Mouse (Mus musculus) embryonic stem cell, embryonic (primary cell): ENCODE measurements around the gene Ccdc73.
"Not testable (repeated sequence)": the region's sequence is repeated elsewhere in the genome, so short reads cannot be mapped to it uniquely, and the experiment has no call there.

Experiments
- CTCF ChIA-PET, 4 experiments: fragments of 300-600 bp in 2 of 4; fragments of 350-600 bp in 2 of 4; sonication (Branson Sonifier 250); formaldehyde crosslinking; loops; one replicate each; lab custom pipeline; 2022; ENCODE audit warnings: inconsistent platforms in 2 of 4; lab: Charles Lee
- POLR2A ChIA-PET, 4 experiments: fragments of 300-600 bp in 2 of 4; fragments of 350-600 bp in 2 of 4; sonication (Branson Sonifier 250); formaldehyde crosslinking; loops; one replicate each; lab custom pipeline; 2022; ENCODE audit warnings: antibody characterized with exemption in 4 of 4, inconsistent platforms in 1 of 4; lab: Charles Lee

Ccdc73 gene

DNA sequence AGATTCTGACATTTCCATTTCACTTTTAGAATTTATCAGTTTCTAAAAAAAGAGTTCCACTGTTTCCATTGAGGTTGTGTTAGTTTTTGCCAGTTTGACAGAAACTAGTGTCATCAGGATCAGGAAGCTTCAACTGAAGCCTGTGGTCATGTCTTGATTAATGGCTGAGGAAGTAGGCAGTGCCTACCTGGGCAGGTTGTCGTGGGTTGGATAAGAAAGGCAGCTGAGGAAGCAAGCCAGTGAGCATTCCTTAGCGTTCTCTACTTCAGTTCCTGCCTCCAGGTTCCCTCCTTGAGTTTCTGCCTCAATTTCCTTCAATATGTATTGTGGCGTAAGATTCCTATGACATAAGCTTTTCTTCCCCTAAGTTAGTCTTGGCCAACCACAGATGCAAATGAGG lies 118.2 kb downstream of the Ccdc73 start:
- ChIA-PET CTCF (interaction anchor here in 1 of 4 experiments (0.5 kb wide), 1 partner anchor 402 kb away, joined by 3 read pairs; no protein-coding TSS in a partner anchor), POLR2A (interaction anchor here in 1 of 4 experiments (0.7 to 2.7 kb wide), 2 partner anchors 13 to 19 kb away, joined by 3 to 11 read pairs; no protein-coding TSS in a partner anchor)

DNA sequence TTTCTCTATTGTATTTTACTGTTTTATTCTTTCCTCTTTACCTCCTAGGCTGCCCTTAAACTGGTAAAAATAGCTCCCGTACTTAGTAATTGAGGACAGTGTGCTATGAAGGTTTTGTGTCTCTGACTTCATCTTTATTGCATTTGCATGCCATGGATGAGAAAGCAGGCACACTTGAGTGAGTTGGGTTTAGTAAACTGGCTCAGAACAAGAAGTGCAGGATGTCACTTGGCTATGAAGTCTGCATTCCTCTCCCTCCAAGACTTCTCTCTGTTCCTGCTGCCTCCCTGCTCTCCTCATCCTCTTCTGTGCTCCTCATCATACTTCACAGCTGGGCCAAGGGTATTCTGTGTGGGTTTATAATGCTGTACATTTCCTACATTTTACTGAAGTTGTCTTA lies 121.4 kb downstream of the Ccdc73 start:
- CTCF ChIA-PET, result no interaction called here
- POLR2A ChIA-PET, result interaction anchor here in 1 of 4 experiments (1.5 kb wide), 1 partner anchor 17 kb away, joined by 4 read pairs; no protein-coding TSS in a partner anchor

DNA sequence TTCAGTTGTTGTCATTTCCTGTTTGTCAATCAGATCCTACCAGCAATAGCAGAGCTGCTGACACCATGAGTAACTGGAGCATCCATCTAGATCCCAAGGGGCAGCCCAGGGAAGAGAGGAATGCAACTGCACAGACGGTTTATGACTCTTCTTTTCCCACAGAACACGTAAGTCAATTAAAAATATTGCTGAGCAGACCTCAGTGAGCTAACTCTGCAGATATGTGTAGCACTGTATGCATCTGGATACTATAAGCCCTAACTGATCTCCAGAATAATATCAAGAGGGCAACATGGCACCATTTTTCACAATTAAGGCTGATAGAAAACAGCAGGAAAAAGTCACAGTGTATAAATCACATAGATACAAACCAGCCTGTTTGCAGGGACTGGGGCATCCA lies 126.8 kb downstream of the Ccdc73 start:
- ChIA-PET CTCF (no interaction called here), POLR2A (no interaction called here)

DNA sequence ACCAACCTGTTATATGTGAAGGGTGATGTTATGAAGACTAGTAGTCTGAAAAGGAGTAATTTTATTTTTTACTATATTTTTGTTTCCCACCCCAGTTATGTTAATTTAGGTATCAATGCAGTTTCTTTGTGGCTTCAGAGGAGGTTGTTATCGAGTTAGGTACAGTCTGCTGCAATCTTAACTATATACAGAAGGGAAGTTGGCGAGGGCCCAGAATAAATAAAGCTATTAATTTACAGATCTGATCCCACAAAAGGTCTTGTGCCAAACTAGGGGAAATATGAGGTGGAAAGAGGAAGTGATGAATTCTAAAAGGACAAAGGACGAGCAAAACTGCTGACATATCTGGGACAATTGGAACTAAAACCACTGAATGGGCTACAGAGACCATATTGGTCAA lies 128.6 kb downstream of the Ccdc73 start:
- ChIA-PET POLR2A (interaction anchor here in 1 of 4 experiments (2.5 kb wide), 1 partner anchor 11 kb away, joined by 10 read pairs; no protein-coding TSS in a partner anchor), CTCF (no interaction called here)

DNA sequence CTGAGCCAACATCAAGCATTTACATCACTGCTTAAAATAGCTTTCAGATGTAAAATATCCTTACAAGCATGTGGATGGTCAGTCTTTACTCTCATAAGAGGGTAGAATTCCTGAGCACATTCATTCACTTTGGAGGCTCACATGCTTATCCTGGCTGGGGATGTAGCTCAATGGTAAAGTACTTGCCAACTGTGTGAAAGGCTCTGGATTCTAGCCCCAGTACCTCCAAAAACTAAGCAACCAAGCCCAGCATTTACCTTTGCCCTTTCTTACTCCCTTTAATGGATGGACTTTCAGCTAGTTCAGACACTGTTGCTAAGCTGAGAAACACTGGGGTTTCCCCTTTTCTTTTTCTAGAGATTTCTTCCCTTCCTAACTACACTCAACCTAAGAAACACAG lies 139.6 kb downstream of the Ccdc73 start:
- POLR2A ChIA-PET, result interaction anchor here in 2 of 4 experiments (0.9 to 2.7 kb wide), 5 partner anchors 7 to 26 kb away, joined by 3 to 17 read pairs (median 8); partner anchors contain the start of gene Eif3m (in 2 of the 2)
- CTCF ChIA-PET, result no interaction called here

DNA sequence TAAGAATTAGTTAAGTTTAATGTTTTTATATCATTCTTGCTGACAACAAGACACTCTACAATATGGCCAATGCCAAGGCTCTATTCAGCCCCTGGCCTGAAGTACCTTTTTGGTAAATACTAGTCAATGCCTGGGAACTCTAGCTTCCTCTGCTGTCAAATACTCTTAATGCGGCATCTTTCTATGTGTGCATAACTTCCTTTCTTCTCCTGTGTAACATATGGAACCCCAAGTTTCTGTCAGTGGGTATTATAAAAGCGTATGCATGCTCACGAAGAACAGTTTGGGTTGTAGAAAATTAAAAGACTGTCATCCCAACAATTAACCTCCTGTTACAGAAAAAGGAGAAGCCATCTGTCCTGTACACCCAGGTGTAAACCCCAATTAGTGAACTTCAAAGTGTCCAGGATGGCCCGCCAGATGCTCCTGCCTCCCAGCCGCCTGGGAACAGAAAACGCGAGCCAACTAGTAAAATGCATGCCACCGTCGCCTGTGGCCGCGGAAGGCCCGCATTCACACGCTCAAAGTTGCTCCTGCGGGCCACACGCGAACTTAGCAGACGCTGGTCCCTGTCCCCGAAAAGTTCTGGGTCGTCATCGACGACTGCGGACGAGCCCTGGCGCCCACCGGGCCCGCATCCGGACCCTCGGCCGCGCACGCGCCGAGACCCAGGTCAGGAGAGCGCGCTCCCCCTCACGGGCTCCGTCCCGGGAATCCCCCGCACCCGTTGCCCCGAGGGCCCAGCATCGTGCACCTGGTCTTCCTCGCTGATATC lies 148.8 kb downstream of the Ccdc73 start:
- ChIA-PET POLR2A (interaction anchor here in 3 of 4 experiments (0.6 to 3.2 kb wide), 31 partner anchors 8 to 1917 kb away, joined by 3 to 13 read pairs (median 4); partner anchors contain the start of genes Cstf3 (in 1 of the 3), Elp4 (in 1 of the 3), Immp1l (in 1 of the 3) and Wt1 (in 1 of the 3)), CTCF (interaction anchor here in 3 of 4 experiments (0.5 to 0.7 kb wide), 4 partner anchors 22 to 286 kb away, joined by 3 to 6 read pairs (median 4); no protein-coding TSS in a partner anchor)

DNA sequence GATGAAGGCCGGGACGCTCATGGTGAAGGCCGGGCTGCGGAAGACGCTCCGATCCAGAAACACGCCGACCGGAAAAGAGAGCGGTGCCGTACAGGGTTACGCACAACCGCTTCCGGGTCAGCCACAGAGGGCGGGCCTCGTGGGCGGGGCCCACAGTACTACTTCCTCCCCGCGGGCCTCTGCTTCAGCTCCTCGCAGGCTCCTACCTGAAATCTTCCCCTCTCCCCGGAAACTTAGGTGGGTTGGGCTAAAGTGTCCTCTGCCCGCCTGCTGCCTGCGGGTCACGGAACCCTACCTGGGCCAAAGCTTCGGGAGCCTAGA lies 149.3 kb downstream of the Ccdc73 start, which contains the start of gene Eif3m:
TSS of gene Eif3m (minus strand) at position 114 of the 321 bp plus-strand sequence.
- ChIA-PET CTCF (interaction anchor here in 2 of 4 experiments (0.5 to 0.7 kb wide), 3 partner anchors 22 to 286 kb away, joined by 4 to 6 read pairs (median 4); no protein-coding TSS in a partner anchor), POLR2A (interaction anchor here in 3 of 4 experiments (0.6 to 3.2 kb wide), 36 partner anchors 9 to 1916 kb away, joined by 3 to 13 read pairs (median 3); partner anchors contain the start of genes Cstf3 (in 1 of the 3), Elp4 (in 1 of the 3), Immp1l (in 1 of the 3) and Wt1 (in 1 of the 3))

DNA sequence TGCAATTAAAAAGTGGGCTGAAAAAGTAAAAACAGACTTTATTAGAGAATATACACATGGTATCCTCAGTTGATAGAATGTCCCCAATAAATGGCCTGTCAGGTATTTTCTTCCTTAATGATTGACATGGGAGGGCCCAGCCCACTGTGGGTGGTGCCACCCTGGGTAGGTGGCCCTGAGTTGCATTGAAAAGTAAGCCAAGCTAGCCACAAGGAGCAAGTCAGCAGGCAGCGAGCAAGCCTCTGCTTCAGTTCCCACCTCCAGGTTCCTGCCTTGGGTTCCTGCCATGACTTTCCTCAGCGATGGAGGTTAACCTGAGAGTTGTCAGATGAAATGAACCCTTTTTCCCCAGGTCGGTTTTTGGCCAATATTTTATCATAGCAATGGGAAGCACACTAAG lies 150.2 kb downstream of the Ccdc73 start:
- ChIA-PET POLR2A (interaction anchor here in 2 of 4 experiments (0.9 to 3.2 kb wide), 10 partner anchors 11 to 226 kb away, joined by 3 to 13 read pairs (median 6); no protein-coding TSS in a partner anchor), CTCF (no interaction called here)

DNA sequence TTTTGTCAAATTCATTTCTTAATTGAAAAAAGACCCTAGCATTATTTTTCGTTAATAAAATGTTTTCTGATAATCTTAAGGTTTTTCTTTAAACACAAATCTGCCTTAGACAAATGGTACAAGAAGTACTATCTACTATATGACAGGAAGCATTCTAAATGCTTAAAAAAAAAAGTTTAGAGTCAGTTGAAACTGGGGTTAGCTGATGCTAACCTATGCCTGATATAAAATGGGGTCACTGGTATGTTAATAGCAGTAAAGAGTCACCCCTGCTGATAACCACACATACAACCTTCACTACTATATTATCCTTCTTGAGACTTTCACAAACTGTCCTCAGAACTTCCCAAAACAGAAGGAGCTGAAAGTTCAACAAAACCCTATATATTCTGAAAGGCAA lies 151.9 kb downstream of the Ccdc73 start:
- ChIA-PET CTCF (no interaction called here), POLR2A (interaction anchor here in 1 of 4 experiments (1.6 kb wide), 1 partner anchor 10 kb away, joined by 6 read pairs; no protein-coding TSS in a partner anchor)

DNA sequence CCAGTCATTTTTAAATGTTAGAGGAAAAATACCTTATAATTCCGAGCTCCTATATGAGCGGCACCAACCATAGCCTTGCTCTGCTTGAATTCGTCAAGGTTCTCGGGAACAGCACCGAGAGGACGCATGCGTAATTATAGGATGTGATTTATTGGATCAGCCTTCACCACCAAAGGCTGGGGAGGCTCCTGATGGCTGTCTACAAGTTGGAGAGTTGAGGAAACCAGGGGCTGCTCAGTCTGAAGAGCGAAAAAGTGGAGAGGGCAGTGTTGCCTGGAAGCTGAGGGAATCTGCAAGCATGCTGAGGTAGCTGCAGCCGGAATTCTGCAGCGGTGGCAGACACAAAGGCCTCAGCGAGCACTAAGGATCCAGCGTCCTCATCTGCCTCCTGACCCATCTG lies 153.7 kb downstream of the Ccdc73 start:
- CTCF ChIA-PET, result interaction anchor here in 1 of 4 experiments (0.6 kb wide), 1 partner anchor 223 kb away, joined by 3 read pairs; no protein-coding TSS in a partner anchor
- POLR2A ChIA-PET, result interaction anchor here in 2 of 4 experiments (0.6 to 1.2 kb wide), 2 partner anchors 112 to 590 kb away, joined by 3 to 6 read pairs; no protein-coding TSS in a partner anchor

DNA sequence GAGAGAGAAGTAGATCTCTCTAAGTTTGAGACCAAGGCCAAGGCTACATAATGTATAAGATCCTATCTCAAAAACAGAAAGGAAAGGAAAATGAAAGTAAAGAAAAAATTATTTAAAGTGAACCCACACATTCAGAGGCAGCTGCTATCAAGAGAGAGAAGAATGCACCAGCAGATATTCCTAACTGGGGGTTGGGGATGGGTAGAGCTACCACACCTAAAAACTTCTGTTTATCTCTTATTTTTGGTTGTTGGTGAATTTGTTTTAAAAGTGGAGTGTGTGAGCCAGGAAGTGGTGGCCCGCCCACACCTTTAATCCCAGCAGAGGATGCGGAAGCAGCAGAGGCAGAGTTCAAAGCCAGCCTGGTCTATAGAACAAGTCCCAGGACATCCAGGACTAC lies 154.2 kb downstream of the Ccdc73 start:
- ChIA-PET CTCF (no interaction called here), POLR2A (interaction anchor here in 1 of 4 experiments (1.2 kb wide), 1 partner anchor 111 kb away, joined by 3 read pairs; no protein-coding TSS in a partner anchor)

DNA sequence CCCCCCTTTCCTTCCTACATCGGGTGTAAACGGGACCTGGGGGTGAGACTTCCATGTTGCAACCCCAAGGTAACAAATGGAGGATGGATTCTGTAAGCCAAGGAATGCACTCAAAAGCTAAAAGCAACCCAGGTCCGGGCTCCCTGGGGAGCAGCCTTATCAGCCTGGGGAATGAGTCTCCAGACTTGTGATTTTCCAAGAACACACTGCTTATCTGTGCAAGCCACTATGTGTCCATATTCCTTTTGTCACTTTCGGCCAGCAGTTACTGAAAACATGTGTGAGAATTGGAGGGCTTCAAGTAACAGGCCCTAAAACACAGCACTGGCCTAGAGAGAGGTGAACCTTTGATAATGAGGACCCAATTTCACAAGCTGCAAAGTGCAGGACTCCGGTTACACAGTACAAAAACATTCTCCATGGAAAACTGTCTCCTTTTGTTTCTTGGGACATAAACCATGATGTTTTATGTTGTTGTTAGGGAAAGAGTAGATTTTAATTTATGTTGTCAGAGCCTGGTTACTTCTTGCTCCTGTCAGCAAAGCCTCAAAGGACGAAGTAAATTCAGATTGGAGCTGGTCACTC lies 155.5 kb downstream of the Ccdc73 start:
- CTCF ChIA-PET, result no interaction called here
- POLR2A ChIA-PET, result interaction anchor here in 1 of 4 experiments (0.6 to 1.0 kb wide), 2 partner anchors 11 to 15 kb away, joined by 3 read pairs; no protein-coding TSS in a partner anchor

DNA sequence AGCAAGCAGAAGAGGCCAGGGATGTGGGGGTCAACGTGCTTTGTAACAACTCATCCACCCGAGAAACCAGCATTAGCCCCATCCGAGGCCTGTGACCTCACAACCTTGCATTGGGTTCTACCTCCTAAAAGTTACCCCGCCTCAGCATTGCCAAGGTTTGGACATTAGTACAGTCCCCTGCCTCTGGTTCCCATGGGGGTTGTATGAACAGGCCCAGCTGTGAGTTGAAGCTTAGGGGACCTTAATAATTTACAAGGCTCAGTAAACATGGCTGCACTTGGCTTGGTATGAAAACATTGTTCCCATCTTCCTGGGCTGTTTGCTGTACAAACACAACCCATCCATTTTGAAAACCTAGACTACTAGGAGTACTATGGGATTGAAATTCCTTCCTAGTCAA lies 156.2 kb downstream of the Ccdc73 start:
- POLR2A ChIA-PET, result no interaction called here
- CTCF ChIA-PET, result no interaction called here

DNA sequence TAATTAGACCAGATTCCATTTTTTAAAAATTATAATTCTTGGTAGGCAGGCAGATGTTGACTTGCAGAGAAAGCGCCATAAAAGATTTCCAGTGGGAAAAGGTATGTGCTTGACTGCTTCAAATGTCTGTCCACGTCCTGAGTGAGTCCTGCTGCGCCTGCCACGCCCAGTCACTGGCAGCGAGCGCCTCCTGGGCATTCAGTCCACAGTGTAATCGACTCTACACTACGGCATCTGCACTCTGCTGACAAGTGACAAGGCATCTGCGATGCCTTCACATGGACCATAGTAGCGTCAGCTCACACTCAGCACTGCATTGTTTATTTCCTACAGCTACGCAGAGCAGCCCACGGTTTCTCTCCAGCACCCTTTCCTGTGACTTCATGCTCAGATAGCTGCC lies 158.0 kb downstream of the Ccdc73 start:
- CTCF ChIA-PET, result not testable (repeated sequence)

DNA sequence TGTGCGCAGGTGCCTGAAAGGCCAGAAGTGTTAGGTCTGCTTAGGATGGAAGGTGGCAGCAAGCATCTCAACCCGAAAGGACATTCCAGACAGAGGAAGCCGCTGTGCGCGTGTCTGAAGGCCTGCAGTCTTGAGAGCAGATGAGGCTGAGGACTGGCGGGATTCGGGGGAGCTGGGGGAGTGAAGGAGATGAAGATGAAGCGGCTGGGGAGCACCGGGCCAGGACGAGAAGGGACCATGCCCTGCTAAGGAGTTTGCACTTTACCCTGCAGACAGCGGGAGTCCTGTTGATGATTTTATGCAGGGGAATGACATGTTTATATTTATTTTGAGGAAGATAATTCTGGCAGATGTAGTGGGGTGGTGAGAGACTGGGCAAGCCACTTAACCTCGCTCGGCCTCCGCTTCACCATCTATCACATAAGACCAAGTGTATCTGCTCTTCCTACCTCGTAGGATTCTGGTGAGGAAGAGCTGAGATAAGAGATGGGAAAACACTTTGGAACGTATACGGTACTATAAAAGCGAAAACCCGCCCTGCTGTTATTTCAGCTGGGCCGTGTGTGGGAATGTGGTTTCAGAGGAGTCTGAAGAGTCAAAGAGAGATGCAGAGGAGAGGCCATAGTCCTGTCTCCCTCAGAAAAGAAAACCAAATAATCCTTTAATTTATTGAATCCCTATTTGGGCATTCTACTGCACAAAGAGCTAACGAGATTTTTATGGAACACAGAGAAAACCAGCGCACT lies 159.5 kb downstream of the Ccdc73 start:
- CTCF ChIA-PET, result no interaction called here

More for the DNA sequence above, 158.0 kb downstream of the Ccdc73 start:
- POLR2A ChIA-PET, result interaction anchor here in 1 of 4 experiments (1.0 kb wide), 1 partner anchor 8 kb away, joined by 3 read pairs; the partner anchor contains the start of gene Eif3m

DNA sequence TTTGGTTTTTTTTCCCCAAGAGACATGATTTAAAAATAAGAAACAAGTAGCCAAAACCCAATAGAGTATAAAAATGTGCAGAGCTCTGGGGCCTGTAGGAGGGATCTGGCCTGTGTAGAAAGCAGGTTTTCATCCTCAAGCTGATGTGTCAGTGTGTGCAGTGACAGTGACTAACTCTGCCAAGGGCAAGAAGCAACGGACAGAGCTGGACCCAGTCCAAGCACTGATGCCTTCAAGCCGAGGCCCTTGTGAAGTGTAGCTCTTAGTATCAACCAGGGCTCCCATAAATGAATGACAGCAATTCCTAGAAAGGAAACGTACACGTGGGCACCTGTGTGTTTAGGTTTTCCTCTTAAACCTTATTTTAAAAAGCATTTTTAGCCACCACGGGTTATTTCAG lies 161.2 kb downstream of the Ccdc73 start:
- ChIA-PET CTCF (no interaction called here), POLR2A (interaction anchor here in 3 of 4 experiments (0.6 to 1.4 kb wide), 4 partner anchors 10 to 296 kb away, joined by 3 to 7 read pairs (median 4); partner anchors contain the start of gene Eif3m (in 2 of the 3))

More for the DNA sequence above, 159.5 kb downstream of the Ccdc73 start:
- POLR2A ChIA-PET, result interaction anchor here in 3 of 4 experiments (0.8 to 1.8 kb wide), 5 partner anchors 10 to 99 kb away, joined by 3 to 6 read pairs (median 3); partner anchors contain the start of genes Eif3m (in 3 of the 3) and Wt1 (in 1 of the 3)

DNA sequence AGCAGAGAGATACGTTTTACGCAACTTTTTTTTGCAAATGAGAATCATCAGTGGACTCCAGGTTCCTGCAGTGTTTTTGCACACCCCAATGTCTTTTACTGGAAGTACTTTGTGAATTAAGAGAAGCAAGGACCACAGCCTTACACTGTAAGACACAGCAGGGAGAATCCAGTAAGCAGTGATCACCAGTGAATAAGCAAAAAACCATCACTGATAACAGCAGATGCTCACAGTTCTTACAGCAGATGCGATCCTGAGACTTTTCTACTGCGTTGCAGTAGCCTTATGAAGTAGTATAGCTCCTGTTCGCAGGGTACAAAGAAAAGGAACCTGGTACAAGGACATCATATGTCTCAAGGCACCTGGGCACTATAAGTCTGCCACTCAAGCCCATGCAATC lies 162.9 kb downstream of the Ccdc73 start:
- CTCF ChIA-PET, result no interaction called here
- POLR2A ChIA-PET, result no interaction called here

DNA sequence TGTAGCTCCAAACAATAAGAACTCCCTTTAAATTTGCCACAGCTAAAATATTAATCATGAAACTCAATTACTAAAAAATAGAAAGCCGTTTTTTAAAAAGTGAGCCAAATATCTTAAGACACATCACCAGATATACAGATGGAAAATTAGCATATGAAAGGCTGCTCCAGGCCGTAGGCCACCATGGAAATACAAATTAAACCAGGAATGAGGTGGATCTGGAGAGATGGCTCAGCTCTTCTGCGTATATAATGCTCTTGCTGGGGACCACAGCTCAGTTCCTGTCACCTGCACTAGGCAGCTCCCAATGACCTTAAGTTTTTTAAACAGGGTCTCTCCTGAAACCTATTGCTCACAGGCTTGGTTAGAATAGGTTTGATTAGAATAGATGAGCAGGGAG lies 166.5 kb downstream of the Ccdc73 start:
- ChIA-PET POLR2A (interaction anchor here in 1 of 4 experiments (1.0 kb wide), 1 partner anchor 302 kb away, joined by 3 read pairs; no protein-coding TSS in a partner anchor), CTCF (no interaction called here)
